Comparison of ENCODE assay signal across 19 mouse cellular contexts in genomic region chr6:52219234-52219942, GRCm38 (mm10). TPM values are rescaled to one million over a fixed set of nuclear protein-coding genes. Genes with fewer than 3 reads are reported as not detected.
A peak's percentile ranks its signal among the peaks of the same experiment; 100 is the strongest.
DNase-seq lines count a peak whose midpoint lies in the region; ATAC-seq and TF ChIP-seq lines count a peak whose summit lies in the region.
"Had no signal": no experiment of that assay in that cellular context is flagged by ENCODE, and none has a peak within 500 bp of the region (broad histone marks: within the 10 kb centered on the region; RNA-seq: fewer than 3 reads in every experiment).

No protein-coding gene starts in this region.

- H3K4me1 ChIP-seq in hindbrain, embryonic 11.5 days (replicated peaks; ENCODE audit: control insufficient read depth, insufficient read depth, low read length) = peaks cover 8% of the 10 kb centered on the region; the same call in 1 of the 2 replicates
- peaks cover 21% of the 10 kb centered on the region for H3K4me1 ChIP-seq in hindbrain, embryonic 13.5 days (replicated peaks)
- H3K4me1 ChIP-seq in kidney, embryonic 15.5 days = peaks cover 56% of the 10 kb centered on the region
- H3K4me1 ChIP-seq in limb, embryonic 14.5 days (ENCODE audit: control insufficient read depth, insufficient read depth, low read length) = peaks cover 41% of the 10 kb centered on the region

- no peaks in the 10 kb centered on the region for H3K36me3 ChIP-seq in hindbrain, embryonic 11.5 days (ENCODE audit: control insufficient read depth, insufficient read depth, low read length)
- H3K36me3 ChIP-seq in hindbrain, embryonic 13.5 days = no peaks in the 10 kb centered on the region
- H3K36me3 ChIP-seq in kidney, embryonic 15.5 days = peaks cover 4% of the 10 kb centered on the region; the same call in 1 of the 2 replicates
- peaks cover 12% of the 10 kb centered on the region for H3K36me3 ChIP-seq in limb, embryonic 14.5 days (ENCODE audit: control insufficient read depth, insufficient read depth, low read length)

- DNase-seq in hindbrain, embryonic 11.5 days (ENCODE audit: low spot score) = peak; percentile 71
- peak; percentile 5 to 12 for DNase-seq in B cell, adult 2 months
- no peak for DNase-seq in limb, embryonic 14.5 days (ENCODE audit: low spot score)
- no peak for DNase-seq in frontal cortex, adult 2 months (ENCODE audit: extremely low spot score in 1 of 2, low spot score in 1 of 2)
- no peak for DNase-seq in left cerebral cortex, postnatal 25 days (ENCODE audit: low spot score in 2 of 2)
- DNase-seq in lung, postnatal 25 days (ENCODE audit: low spot score) = no peak
- DNase-seq: adrenal gland, postnatal 25 days; right cerebral cortex, adult 18-20 months; thymus, postnatal 14 days had no signal

- H3K27ac ChIP-seq in hindbrain, embryonic 11.5 days (ENCODE audit: low read depth, low read length) = no peak overlapping the region
- H3K27ac ChIP-seq in hindbrain, embryonic 13.5 days = no peak overlapping the region
- H3K27ac ChIP-seq in kidney, embryonic 15.5 days = peak overlapping the region; percentile 99
- H3K27ac ChIP-seq in limb, embryonic 14.5 days (replicated peaks; ENCODE audit: low read depth, low read length) = no peak overlapping the region
- H3K27ac ChIP-seq: left cerebral cortex, adult 2 months had no signal

- H3K27me3 ChIP-seq in hindbrain, embryonic 11.5 days (ENCODE audit: control insufficient read depth, insufficient read depth, low read length) = peaks cover 97% of the 10 kb centered on the region
- H3K27me3 ChIP-seq in hindbrain, embryonic 13.5 days = peaks cover 100% of the 10 kb centered on the region
- H3K27me3 ChIP-seq in kidney, embryonic 15.5 days = peaks cover 21% of the 10 kb centered on the region; the same call in 1 of the 2 replicates
- peaks cover 20% of the 10 kb centered on the region for H3K27me3 ChIP-seq in limb, embryonic 14.5 days (ENCODE audit: control insufficient read depth, insufficient read depth, low read length)

- H3K9ac ChIP-seq in hindbrain, embryonic 11.5 days (ENCODE audit: low read depth, low read length) = no peak overlapping the region
- no peak overlapping the region for H3K9ac ChIP-seq in hindbrain, embryonic 13.5 days
- peak overlapping the region; percentile 78 for H3K9ac ChIP-seq in kidney, embryonic 15.5 days
- 0 out of 2 replicates have a peak overlapping the region, but pooled peaks have one; percentile 100 for H3K9ac ChIP-seq in limb, embryonic 14.5 days (ENCODE audit: low read depth, low read length, severe bottlenecking)

- no peak overlapping the region for H3K4me3 ChIP-seq in hindbrain, embryonic 11.5 days (ENCODE audit: low read depth, low read length)
- H3K4me3 ChIP-seq in hindbrain, embryonic 13.5 days = no peak overlapping the region
- H3K4me3 ChIP-seq in kidney, embryonic 15.5 days (replicated peaks) = peak overlapping the region; percentile 77
- H3K4me3 ChIP-seq in limb, embryonic 14.5 days (replicated peaks; ENCODE audit: low read length) = peak overlapping the region; percentile 90; the same call in 1 of the 2 replicates
- H3K4me3 ChIP-seq: left cerebral cortex, adult 2 months had no signal

- ATAC-seq in hindbrain, embryonic 11.5 days (ENCODE audit: low FRiP score) = no peak
- ATAC-seq in hindbrain, embryonic 13.5 days (ENCODE audit: low FRiP score) = no peak
- ATAC-seq in kidney, embryonic 15.5 days (replicated peaks; ENCODE audit: low FRiP score) = no peak
- no peak for ATAC-seq in limb, embryonic 14.5 days (ENCODE audit: low FRiP score, low read depth)

- H3K4me2 ChIP-seq in hindbrain, embryonic 11.5 days (replicated peaks; ENCODE audit: low read depth, low read length) = no peak overlapping the region
- no peak overlapping the region for H3K4me2 ChIP-seq in hindbrain, embryonic 13.5 days
- peak overlapping the region; percentile 92 for H3K4me2 ChIP-seq in kidney, embryonic 15.5 days
- peak overlapping the region; percentile 96 for H3K4me2 ChIP-seq in limb, embryonic 14.5 days (replicated peaks; ENCODE audit: low read depth, low read length, severe bottlenecking)

- H3K9me3 ChIP-seq in hindbrain, embryonic 11.5 days (ENCODE audit: control insufficient read depth, low read length) = no peaks in the 10 kb centered on the region
- no peaks in the 10 kb centered on the region for H3K9me3 ChIP-seq in hindbrain, embryonic 13.5 days
- H3K9me3 ChIP-seq in kidney, embryonic 15.5 days (replicated peaks) = no peaks in the 10 kb centered on the region
- H3K9me3 ChIP-seq in limb, embryonic 14.5 days (ENCODE audit: control insufficient read depth, low read length) = no peaks in the 10 kb centered on the region

- 21% methylated on average over 9 of the region's 9 CpGs for WGBS in hindbrain, embryonic 11.5 days
- 20% methylated on average over 9 of the region's 9 CpGs for WGBS in hindbrain, embryonic 13.5 days
- 35% methylated on average over 9 of the region's 9 CpGs for WGBS in kidney, embryonic 15.5 days
- 61% methylated on average over 9 of the region's 9 CpGs for WGBS in limb, embryonic 14.5 days

- TF ChIP-seq POLR2A in limb, embryonic 14.5 days (IDR thresholded peaks at IDR 0.05; ENCODE audit: borderline replicate concordance, extremely low read depth, insufficient read depth, insufficient read length) = no peak

- intact Hi-C loops in left cerebral cortex, postnatal 25 days (cut with DNase I) = no loop called here

RNA-seq across cellular contexts. Expression of gene Hoxa7, which starts 2.3 kb away (rescaled TPM):
- 0.34 and 1.9 TPM in 2 replicates for polyA plus RNA-seq in hindbrain, embryonic 11.5 days (2014; fragmentation: Nextera tagmentation; extraction: Ambion mirVana)
- polyA plus RNA-seq in hindbrain, embryonic 13.5 days (2015; fragmentation: Nextera tagmentation; extraction: Ambion mirVana) = 7.4 and 14.9 TPM in 2 replicates
- 26.7 and 27.2 TPM in 2 replicates for polyA plus RNA-seq in kidney, embryonic 15.5 days (2015; fragmentation: Nextera tagmentation; extraction: Ambion mirVana)
- polyA plus RNA-seq in limb, embryonic 14.5 days (2012; rRNA removed) = 15.8 and 17.0 TPM in 2 replicates
- 8.9 and 10.1 TPM in 2 replicates for polyA plus RNA-seq in limb, embryonic 14.5 days (2014; fragmentation: Nextera tagmentation; extraction: Ambion mirVana)
- polyA plus RNA-seq in frontal cortex, adult 2 months (2012; rRNA removed) = 0.17 TPM in 1 of 2 replicates, not detected in the other
- total RNA-seq in left cerebral cortex, postnatal 25 days (2021) = not detected
- total RNA-seq: left cerebral cortex, adult 2 months had no signal
- polyA plus RNA-seq: cortical plate, adult 2 months had no signal

RNA-seq across cellular contexts. Expression of gene Gm28308, which starts 6.2 kb away (rescaled TPM):
- not detected in 2 replicates for polyA plus RNA-seq in hindbrain, embryonic 11.5 days (2014; fragmentation: Nextera tagmentation; extraction: Ambion mirVana)
- polyA plus RNA-seq in hindbrain, embryonic 13.5 days (2015; fragmentation: Nextera tagmentation; extraction: Ambion mirVana) = not detected in 2 replicates
- polyA plus RNA-seq in kidney, embryonic 15.5 days (2015; fragmentation: Nextera tagmentation; extraction: Ambion mirVana) = 0.92 TPM in 1 of 2 replicates, not detected in the other
- polyA plus RNA-seq in limb, embryonic 14.5 days (2012; rRNA removed) = 3.2 and 4.6 TPM in 2 replicates
- polyA plus RNA-seq in limb, embryonic 14.5 days (2014; fragmentation: Nextera tagmentation; extraction: Ambion mirVana) = 1.1 TPM in 1 of 2 replicates, not detected in the other
- not detected in 2 replicates for polyA plus RNA-seq in frontal cortex, adult 2 months (2012; rRNA removed)
- total RNA-seq in left cerebral cortex, postnatal 25 days (2021) = not detected
- total RNA-seq: heart, postnatal 36 days; left cerebral cortex, adult 2 months; megakaryocyte progenitor cell, adult 5-6 weeks had no signal
- polyA plus RNA-seq: cortical plate, adult 2 months; liver, embryonic 16.5 days; spleen, adult 2 months had no signal

RNA-seq across cellular contexts. Expression of gene Hoxa3, which starts 6.3 kb away (rescaled TPM):
- 13.3 and 14.2 TPM in 2 replicates for polyA plus RNA-seq in hindbrain, embryonic 11.5 days (2014; fragmentation: Nextera tagmentation; extraction: Ambion mirVana)
- polyA plus RNA-seq in hindbrain, embryonic 13.5 days (2015; fragmentation: Nextera tagmentation; extraction: Ambion mirVana) = 21.8 and 23.8 TPM in 2 replicates
- polyA plus RNA-seq in kidney, embryonic 15.5 days (2015; fragmentation: Nextera tagmentation; extraction: Ambion mirVana) = 9.5 and 11.8 TPM in 2 replicates
- polyA plus RNA-seq in limb, embryonic 14.5 days (2012; rRNA removed) = 12.0 and 15.9 TPM in 2 replicates
- 2.7 and 3.4 TPM in 2 replicates for polyA plus RNA-seq in limb, embryonic 14.5 days (2014; fragmentation: Nextera tagmentation; extraction: Ambion mirVana)
- not detected in 2 replicates for polyA plus RNA-seq in frontal cortex, adult 2 months (2012; rRNA removed)
- total RNA-seq in left cerebral cortex, postnatal 25 days (2021) = not detected
- total RNA-seq: left cerebral cortex, adult 2 months had no signal
- polyA plus RNA-seq: cortical plate, adult 2 months had no signal

RNA-seq across cellular contexts. Expression of gene Hoxa6, which starts 10.9 kb away (rescaled TPM):
- polyA plus RNA-seq in hindbrain, embryonic 11.5 days (2014; fragmentation: Nextera tagmentation; extraction: Ambion mirVana) = 2.1 and 11.6 TPM in 2 replicates
- polyA plus RNA-seq in hindbrain, embryonic 13.5 days (2015; fragmentation: Nextera tagmentation; extraction: Ambion mirVana) = 16.3 and 28.0 TPM in 2 replicates
- polyA plus RNA-seq in kidney, embryonic 15.5 days (2015; fragmentation: Nextera tagmentation; extraction: Ambion mirVana) = 4.2 and 4.3 TPM in 2 replicates
- 3.9 and 4.3 TPM in 2 replicates for polyA plus RNA-seq in limb, embryonic 14.5 days (2012; rRNA removed)
- 0.66 and 0.94 TPM in 2 replicates for polyA plus RNA-seq in limb, embryonic 14.5 days (2014; fragmentation: Nextera tagmentation; extraction: Ambion mirVana)
- not detected in 2 replicates for polyA plus RNA-seq in frontal cortex, adult 2 months (2012; rRNA removed)
- total RNA-seq in left cerebral cortex, postnatal 25 days (2021) = not detected
- total RNA-seq: ES-E14; heart, adult 8-10 months; heart, postnatal 36 days; left cerebral cortex, adult 2 months had no signal
- polyA plus RNA-seq: cortical plate, adult 2 months; liver, embryonic 16.5 days; spleen, adult 2 months had no signal

RNA-seq across cellular contexts. Expression of gene Hoxa9, which starts 11.5 kb away (rescaled TPM):
- 0.25 and 1.1 TPM in 2 replicates for polyA plus RNA-seq in hindbrain, embryonic 11.5 days (2014; fragmentation: Nextera tagmentation; extraction: Ambion mirVana)
- 0.72 and 1.3 TPM in 2 replicates for polyA plus RNA-seq in hindbrain, embryonic 13.5 days (2015; fragmentation: Nextera tagmentation; extraction: Ambion mirVana)
- 53.4 and 65.1 TPM in 2 replicates for polyA plus RNA-seq in kidney, embryonic 15.5 days (2015; fragmentation: Nextera tagmentation; extraction: Ambion mirVana)
- 107 and 134 TPM in 2 replicates for polyA plus RNA-seq in limb, embryonic 14.5 days (2012; rRNA removed)
- 39.0 and 45.2 TPM in 2 replicates for polyA plus RNA-seq in limb, embryonic 14.5 days (2014; fragmentation: Nextera tagmentation; extraction: Ambion mirVana)
- polyA plus RNA-seq in frontal cortex, adult 2 months (2012; rRNA removed) = not detected in 2 replicates
- not detected for total RNA-seq in left cerebral cortex, postnatal 25 days (2021)
- total RNA-seq: heart, adult 8-10 months; heart, postnatal 36 days; left cerebral cortex, adult 2 months had no signal
- polyA plus RNA-seq: cortical plate, adult 2 months had no signal

Comparison
In these comparisons a context has a peak if more than half of its experiments do, and no peak if none do; other contexts are left out.
1. DNase-seq: peak in hindbrain, embryonic 11.5 days (single experiment) and B cell, adult 2 months (2 of 2); none in limb, embryonic 14.5 days (single experiment), frontal cortex, adult 2 months (0 of 2), left cerebral cortex, postnatal 25 days (0 of 2) and lung, postnatal 25 days (single experiment).
2. H3K4me2 ChIP-seq: peak in kidney, embryonic 15.5 days (single experiment) and limb, embryonic 14.5 days (single experiment); none in hindbrain, embryonic 11.5 days (single experiment) and hindbrain, embryonic 13.5 days (single experiment).
3. H3K4me3 ChIP-seq: peak in kidney, embryonic 15.5 days (single experiment) and limb, embryonic 14.5 days (single experiment); none in hindbrain, embryonic 11.5 days (single experiment) and hindbrain, embryonic 13.5 days (single experiment).
4. H3K9ac ChIP-seq: peak in kidney, embryonic 15.5 days (single experiment) and limb, embryonic 14.5 days (single experiment); none in hindbrain, embryonic 11.5 days (single experiment) and hindbrain, embryonic 13.5 days (single experiment).